Mouse (Mus musculus): ENCODE results near the gene Cabin1. TPM values are rescaled to one million over a fixed set of nuclear protein-coding genes. Genes with fewer than 3 reads are reported as not detected.

Cabin1 gene
- total RNA-seq (2017) = 29.4 to 38.1 TPM (median 35.0 TPM) in 3 replicates

GRCm38 (mm10) chr10:75763682-75764518 is at the start of gene Cabin1:
Gene Cabin1, minus strand, starts transcription at chr10:75764341.
- ATAC-seq (replicated peaks; ENCODE audit: insufficient number of reproducible peaks, low FRiP score, low TSS enrichment, poor library complexity, severe bottlenecking) = peak; percentile 99

- no peak for ATAC-seq (replicated peaks; ENCODE audit: insufficient number of reproducible peaks, low FRiP score, low TSS enrichment, poor library complexity, severe bottlenecking)
Observed at GRCm38 (mm10) chr10:75804217-75804616, 40.1 kb upstream of the Cabin1 start.

- peak; percentile 33; the same call in 1 of the 2 replicates for ATAC-seq (replicated peaks; ENCODE audit: insufficient number of reproducible peaks, low FRiP score, low TSS enrichment, poor library complexity, severe bottlenecking)
Observed at GRCm38 (mm10) chr10:75798176-75798696, 34.1 kb upstream of the Cabin1 start, which contains the start of gene Gstt1. Gene Gstt1, minus strand, starts transcription at chr10:75798584.

GRCm38 (mm10) chr10:75797619-75798175 is 33.6 kb upstream of the Cabin1 start:
- peak; percentile 57; the same call in 1 of the 2 replicates for ATAC-seq (replicated peaks; ENCODE audit: insufficient number of reproducible peaks, low FRiP score, low TSS enrichment, poor library complexity, severe bottlenecking)

- no peak for ATAC-seq (replicated peaks; ENCODE audit: insufficient number of reproducible peaks, low FRiP score, low TSS enrichment, poor library complexity, severe bottlenecking)
Observed at GRCm38 (mm10) chr10:75796731-75797516, 32.8 kb upstream of the Cabin1 start.

- no peak for ATAC-seq (replicated peaks; ENCODE audit: insufficient number of reproducible peaks, low FRiP score, low TSS enrichment, poor library complexity, severe bottlenecking)
Observed at GRCm38 (mm10) chr10:75794880-75795279, 30.7 kb upstream of the Cabin1 start.

GRCm38 (mm10) chr10:75790773-75791172 is 26.6 kb upstream of the Cabin1 start:
- ATAC-seq (replicated peaks; ENCODE audit: insufficient number of reproducible peaks, low FRiP score, low TSS enrichment, poor library complexity, severe bottlenecking) = no peak

GRCm38 (mm10) chr10:75789841-75790240 is 25.7 kb upstream of the Cabin1 start:
- ATAC-seq (replicated peaks; ENCODE audit: insufficient number of reproducible peaks, low FRiP score, low TSS enrichment, poor library complexity, severe bottlenecking) = no peak

GRCm38 (mm10) chr10:75789081-75789735 is 25.1 kb upstream of the Cabin1 start:
- ATAC-seq (replicated peaks; ENCODE audit: insufficient number of reproducible peaks, low FRiP score, low TSS enrichment, poor library complexity, severe bottlenecking) = no peak

GRCm38 (mm10) chr10:75788277-75788676 is 24.1 kb upstream of the Cabin1 start:
- ATAC-seq (replicated peaks; ENCODE audit: insufficient number of reproducible peaks, low FRiP score, low TSS enrichment, poor library complexity, severe bottlenecking) = no peak

- no peak for ATAC-seq (replicated peaks; ENCODE audit: insufficient number of reproducible peaks, low FRiP score, low TSS enrichment, poor library complexity, severe bottlenecking)
Observed at GRCm38 (mm10) chr10:75785442-75785841, 21.3 kb upstream of the Cabin1 start.

GRCm38 (mm10) chr10:75780769-75781578 is 16.8 kb upstream of the Cabin1 start, which contains the start of the genes Gm20441 and Gstt3:
Gene Gm20441, minus strand, starts transcription at chr10:75780954.
Gene Gstt3, minus strand, starts transcription at chr10:75781414.
- ATAC-seq (replicated peaks; ENCODE audit: insufficient number of reproducible peaks, low FRiP score, low TSS enrichment, poor library complexity, severe bottlenecking) = peak; percentile 62

GRCm38 (mm10) chr10:75779206-75780174 is 15.3 kb upstream of the Cabin1 start:
- ATAC-seq (replicated peaks; ENCODE audit: insufficient number of reproducible peaks, low FRiP score, low TSS enrichment, poor library complexity, severe bottlenecking) = no peak

- ATAC-seq (replicated peaks; ENCODE audit: insufficient number of reproducible peaks, low FRiP score, low TSS enrichment, poor library complexity, severe bottlenecking) = no peak
Observed at GRCm38 (mm10) chr10:75777885-75778284, 13.7 kb upstream of the Cabin1 start.

- ATAC-seq (replicated peaks; ENCODE audit: insufficient number of reproducible peaks, low FRiP score, low TSS enrichment, poor library complexity, severe bottlenecking) = no peak
Observed at GRCm38 (mm10) chr10:75776562-75776961, 12.4 kb upstream of the Cabin1 start.

- ATAC-seq (replicated peaks; ENCODE audit: insufficient number of reproducible peaks, low FRiP score, low TSS enrichment, poor library complexity, severe bottlenecking) = no peak
Observed at GRCm38 (mm10) chr10:75774587-75774986, 10.4 kb upstream of the Cabin1 start.

- no peak for ATAC-seq (replicated peaks; ENCODE audit: insufficient number of reproducible peaks, low FRiP score, low TSS enrichment, poor library complexity, severe bottlenecking)
Observed at GRCm38 (mm10) chr10:75774102-75774501, 10.0 kb upstream of the Cabin1 start.

All from monocyte, adult 5-6 weeks (primary cell).